Mouse (Mus musculus) WW6 (cell line): ENCODE results near the gene Rgl3.
A peak's percentile ranks its signal among the peaks of the same experiment; 100 is the strongest.

Source experiments
- DNase-seq: peaks from one replicate; pipeline ENCODE4 v3.0.0-alpha.2; 2013; ENCODE audit warnings: low read depth, low spot score

Gene Rgl3

GRCm38 (mm10) chr9:21989230-21990110 is at the start of gene Rgl3:
TSS of gene Rgl3 (minus strand) at chr9:21989446.
- no peak for DNase-seq

DNA sequence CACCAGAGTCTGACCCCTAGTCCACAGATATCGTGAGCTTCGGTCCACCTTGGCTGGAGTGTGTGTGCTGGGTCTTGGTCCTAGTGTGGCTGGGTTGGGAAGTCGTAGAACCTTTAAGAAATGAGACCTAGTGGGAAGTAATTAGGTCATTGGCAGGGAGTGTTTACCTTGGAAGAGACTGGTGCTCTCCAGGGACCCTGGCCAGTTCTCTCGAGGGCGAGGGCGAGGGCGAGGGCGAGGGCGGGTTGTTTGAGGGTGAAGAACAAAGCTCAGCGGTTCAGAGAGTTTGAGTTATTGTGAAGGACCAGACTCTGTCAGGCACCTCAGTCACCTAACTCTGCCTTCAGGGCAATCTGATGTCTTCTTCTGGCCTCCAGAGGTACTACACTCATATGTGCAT is 48.6 kb upstream of the Rgl3 start:
- no peak for DNase-seq

DNA sequence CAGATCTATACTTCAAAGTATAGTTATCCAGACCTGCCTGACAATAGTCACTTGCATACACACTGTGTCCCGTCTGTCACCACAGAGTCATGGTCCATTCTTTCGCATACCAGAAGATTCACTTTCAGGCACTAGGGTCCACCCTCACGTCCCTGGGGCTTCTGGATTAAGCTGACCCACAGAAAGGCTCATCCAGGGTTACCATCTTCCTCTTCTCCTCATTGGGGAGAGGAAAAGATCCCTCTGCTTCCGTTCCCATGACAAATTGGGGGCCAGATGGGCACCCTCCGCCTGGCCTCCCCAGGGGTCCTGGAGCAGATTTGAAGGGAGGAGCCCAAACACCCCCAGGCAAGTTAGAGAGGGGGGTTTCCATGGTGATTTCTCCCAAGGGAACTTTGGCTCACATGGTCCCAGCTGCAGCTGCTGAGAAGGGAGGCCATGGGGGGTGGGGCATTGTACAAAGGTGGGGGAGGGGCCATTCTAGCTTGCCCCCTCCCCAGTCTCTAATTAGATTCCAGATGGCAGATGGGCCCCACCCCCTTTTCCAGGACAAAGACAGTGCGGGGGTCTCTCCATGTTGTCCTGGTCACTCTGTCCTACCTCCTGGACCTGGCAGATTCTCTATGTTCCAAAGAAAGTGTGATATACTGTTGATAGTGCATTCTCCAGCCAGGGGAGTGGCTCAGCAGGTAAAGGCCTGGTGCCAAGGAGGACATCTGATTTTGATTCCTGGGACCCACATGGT is 46.2 kb upstream of the Rgl3 start:
- no peak for DNase-seq

- no peak for DNase-seq
Measured at GRCm38 (mm10) chr9:22030386-22030785, 41.1 kb upstream of the Rgl3 start.

DNA sequence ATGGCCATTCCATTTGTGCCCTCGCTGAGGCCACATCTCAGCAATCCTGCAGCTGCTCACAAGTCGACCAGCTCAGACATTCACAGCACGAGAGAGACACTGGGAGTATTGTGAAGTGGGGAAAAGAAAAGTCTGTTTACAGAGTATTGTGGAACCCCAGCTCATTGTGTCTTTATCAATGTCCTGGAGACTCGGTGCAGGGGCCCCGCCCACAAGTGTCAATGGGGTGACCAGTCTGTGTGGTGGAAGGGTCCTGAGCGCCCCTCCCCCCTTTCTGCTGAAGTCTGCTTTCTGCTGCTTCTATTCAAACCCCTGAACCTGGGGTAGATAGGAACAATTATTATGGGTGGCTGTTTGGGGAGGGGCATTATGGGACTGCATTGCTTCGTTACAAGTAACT is 39.2 kb upstream of the Rgl3 start:
- no peak for DNase-seq

DNA sequence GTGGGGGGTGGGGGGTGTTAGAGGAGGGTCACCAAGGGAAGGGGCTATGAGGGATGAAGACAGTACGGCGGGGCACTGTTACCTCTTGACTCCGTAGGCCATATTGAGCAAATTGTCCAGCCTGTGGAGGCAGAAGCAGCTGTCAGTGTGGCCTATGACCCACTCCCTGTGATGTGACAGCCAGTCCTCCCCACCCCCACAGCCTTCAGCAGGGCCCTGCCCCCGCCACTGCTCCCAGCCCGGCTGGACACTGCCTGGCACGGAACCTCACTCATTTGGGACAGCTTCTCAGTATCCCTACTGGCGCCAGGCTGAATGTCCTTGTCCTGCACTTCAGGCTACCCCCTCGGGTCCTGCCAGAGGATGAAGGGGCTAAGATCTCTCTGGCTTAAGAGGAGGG is 35.3 kb upstream of the Rgl3 start:
- DNase-seq, result no peak

GRCm38 (mm10) chr9:22017208-22017825 is 28.1 kb upstream of the Rgl3 start:
- DNase-seq, result no peak

DNA sequence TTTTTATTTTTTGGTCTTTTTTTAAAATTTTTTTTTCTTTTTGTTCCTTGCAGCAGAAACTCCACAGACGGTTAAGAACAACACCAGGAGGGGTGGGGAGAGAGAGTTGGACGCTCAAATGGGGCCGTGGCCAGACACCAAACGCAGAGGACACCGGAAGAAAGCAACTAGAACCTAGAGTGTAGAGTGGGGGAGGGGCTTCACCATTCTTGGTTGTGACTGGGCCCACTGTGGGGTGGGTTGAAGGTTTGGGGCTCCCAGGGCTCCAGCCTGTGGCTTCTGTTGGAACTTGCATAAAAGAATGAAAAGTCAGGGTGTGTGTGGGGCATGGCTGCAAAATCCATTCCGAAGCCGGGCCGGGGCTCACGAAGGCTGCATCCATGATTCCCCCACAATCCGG is 27.0 kb upstream of the Rgl3 start:
- DNase-seq, result no peak

GRCm38 (mm10) chr9:22012731-22013130 is 23.5 kb upstream of the Rgl3 start:
- no peak for DNase-seq

- no peak for DNase-seq
Measured at GRCm38 (mm10) chr9:22011055-22011454, 21.8 kb upstream of the Rgl3 start.

GRCm38 (mm10) chr9:22004546-22004945 is 15.3 kb upstream of the Rgl3 start:
- no peak for DNase-seq

- no peak for DNase-seq
Measured at GRCm38 (mm10) chr9:22003163-22003554, 13.9 kb upstream of the Rgl3 start.

GRCm38 (mm10) chr9:22002194-22003162 is 13.2 kb upstream of the Rgl3 start, which contains the start of the genes Ccdc151 and Prkcsh:
TSS of gene Ccdc151 (minus strand) at chr9:22002634.
TSS of gene Prkcsh (plus strand) at chr9:22002806.
- DNase-seq, result peak; percentile 99

- DNase-seq, result no peak
Measured at GRCm38 (mm10) chr9:22001633-22002032, 12.4 kb upstream of the Rgl3 start.

DNA sequence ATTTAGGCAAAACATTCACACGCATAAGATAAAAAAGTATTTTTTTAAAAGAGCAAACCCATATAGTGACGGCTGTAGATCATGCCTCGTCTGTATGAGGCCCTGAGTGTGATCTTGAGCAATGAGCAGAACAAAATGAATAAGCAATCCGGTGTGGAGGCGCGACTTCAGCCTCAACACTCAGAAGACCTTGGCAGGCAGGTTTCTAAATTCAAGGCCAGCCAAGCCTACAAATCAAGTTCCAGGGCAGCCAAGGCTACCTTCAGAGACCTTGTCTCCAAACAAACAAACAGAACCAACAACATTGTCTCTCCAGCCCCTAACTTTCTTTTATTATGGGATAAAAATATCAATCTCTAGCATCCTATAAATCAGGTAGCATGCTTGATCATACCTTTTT is 11.1 kb upstream of the Rgl3 start:
- no peak for DNase-seq

DNA sequence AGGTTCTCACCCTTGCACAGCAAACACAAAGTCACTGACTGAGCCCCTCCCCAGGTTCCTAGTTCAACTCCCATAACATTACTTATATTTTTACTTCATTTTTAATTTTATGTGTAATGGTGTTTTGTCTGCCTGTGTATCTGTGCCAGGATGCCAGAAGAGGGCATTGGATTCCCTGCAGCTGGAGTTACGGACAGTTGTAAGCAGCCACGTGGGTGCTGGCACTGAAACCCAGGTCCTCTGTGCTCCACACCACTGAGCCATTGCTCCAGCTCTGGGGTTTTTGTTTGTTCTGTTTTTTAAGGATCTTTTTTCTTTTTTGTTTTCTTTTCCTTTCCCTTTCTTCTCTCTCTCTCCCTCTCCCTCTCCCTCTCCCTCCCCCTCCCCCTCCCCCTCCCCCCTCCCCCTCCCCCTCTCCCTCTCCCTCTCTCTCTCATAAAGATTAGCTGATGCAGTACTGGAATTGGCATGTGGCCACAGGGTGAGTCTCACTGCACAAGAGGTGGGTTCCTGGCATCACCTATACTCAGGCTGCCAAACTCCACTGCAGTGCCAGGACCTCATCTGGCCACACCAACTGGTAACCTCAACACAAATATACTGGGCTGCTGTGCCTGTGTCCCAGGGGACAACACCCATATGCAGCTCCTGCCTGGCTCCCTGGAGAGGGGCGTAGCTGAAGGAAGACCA is 7.1 kb upstream of the Rgl3 start:
- DNase-seq, result no peak

DNA sequence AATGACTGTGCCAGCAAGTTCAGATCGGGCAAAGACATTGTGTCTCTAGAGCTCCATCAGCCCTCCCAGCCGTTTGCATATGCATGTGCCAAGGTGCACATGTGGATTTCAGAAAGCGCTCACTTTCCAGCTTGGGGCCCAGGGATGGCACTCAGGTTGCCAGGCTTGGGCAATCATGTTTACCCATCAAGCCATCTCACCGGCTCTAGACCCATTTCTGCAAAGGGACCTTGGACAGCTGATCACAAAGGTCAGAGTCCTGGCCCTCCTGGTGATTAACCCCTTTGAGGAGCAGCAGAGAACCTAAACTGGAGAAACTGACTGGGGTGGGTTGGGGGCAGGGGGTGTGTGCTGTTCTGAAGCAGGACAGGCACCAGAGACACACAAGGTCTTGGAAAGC is 3.0 kb upstream of the Rgl3 start:
- no peak for DNase-seq

DNA sequence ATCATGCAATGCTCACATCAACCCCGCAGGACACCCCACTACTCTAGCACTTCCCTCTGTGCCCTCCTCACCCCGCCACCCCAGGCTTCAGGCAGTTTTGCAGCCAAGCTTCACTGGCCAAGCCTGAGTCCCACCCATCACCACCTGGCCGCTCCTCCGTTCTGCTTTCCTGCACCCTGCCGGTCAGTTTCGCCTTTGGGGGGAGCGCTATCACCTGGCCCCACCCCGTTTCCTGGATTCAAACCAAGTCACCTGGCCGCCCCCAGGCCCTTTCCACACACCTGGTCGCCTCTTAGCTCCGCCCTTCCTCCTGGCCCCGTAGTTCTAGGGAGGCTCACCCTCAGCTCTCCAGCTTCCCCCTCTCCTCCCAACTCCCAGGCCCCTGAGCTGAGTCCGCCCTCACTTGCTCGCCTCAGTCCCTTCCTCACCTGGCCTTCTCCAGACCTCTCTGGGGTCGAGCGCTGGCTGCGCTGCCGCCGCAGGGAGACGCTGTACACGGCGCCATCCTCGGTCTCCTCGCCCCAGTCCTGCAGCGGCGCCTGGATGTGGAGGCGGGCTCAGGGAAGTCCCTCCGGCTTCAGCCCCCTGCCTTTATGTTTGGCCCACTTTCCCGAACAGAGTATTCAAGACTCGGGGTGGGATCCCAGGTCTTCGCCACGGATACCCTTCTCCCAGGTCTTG is 685 bp downstream of the Rgl3 start:
- DNase-seq, result no peak

DNA sequence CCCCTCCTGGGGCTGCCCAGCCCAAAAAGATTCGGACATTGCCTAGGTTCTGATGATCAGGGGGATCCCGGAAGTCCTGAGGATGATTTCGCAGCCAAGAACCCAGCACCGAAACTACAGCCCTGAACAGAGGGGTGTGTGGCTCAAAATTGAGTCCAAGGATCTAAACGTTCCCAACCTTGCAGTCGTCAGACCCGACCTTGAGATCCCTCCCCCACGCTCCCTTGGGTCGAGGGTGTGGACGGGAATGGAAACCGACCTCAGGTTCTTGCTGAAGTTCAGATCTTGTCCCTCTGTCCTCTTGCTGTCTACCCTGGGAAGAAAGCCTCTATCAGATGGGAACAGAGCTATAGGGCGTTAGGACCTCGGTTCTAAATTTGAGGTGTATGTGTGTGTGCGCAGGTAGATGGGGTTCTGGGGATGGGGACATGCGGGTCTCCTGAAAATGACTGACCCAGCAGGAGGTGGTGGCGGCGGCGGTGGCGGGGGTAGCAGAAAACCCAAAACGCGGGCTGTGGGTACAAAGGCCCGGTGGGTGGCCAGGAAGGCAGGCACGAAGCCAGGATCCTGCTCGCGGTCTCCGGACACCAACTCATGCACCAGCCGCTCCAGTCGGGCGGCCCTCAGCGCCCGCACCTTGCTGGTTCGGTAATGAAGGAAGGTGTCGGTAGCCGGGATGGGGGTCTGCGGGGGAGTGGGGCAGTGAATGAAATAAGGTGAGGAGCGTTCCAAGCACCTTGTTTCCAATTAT is 1.5 kb downstream of the Rgl3 start:
- DNase-seq, result no peak
